8 mouse cellular contexts compared by ENCODE assay signal in the genomic region with DNA sequence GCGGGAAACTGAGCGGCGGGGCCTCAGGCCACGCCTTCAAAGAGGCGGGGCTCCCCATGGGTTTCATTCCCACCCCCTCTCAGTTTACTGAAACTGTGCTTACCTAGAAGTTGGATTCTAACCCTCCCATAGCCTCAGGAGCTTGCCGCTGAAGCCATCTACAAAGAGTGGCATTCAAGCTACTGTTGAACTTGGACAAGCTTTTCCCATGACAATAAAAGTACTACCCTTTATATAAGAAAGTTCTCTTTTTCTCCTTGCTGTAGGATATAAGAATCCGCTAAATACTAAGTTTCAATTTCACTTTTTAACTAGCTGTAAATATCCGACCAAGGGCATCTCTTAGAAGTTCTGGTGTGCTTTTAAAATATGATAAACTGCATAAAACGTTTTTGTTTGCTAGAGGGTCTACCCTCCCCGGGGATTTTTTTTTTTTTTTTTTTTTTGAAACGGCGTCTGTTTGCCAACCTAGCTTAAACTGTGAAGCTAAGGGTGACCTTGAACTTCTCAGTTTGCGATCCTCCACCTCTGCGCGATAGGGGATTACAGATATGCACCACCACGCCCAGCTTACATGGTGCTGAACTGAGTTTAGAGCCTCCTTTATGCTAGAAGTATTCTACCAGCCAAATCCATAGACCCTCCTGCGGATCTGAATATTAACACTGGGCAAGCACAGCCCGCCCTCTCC. TPM values are rescaled to one million over a fixed set of nuclear protein-coding genes. Genes with fewer than 3 reads are reported as not detected.
DNase-seq lines count a peak whose midpoint lies in the region; ATAC-seq and TF ChIP-seq lines count a peak whose summit lies in the region.

No protein-coding gene starts in this region.

- peaks cover 8% of the 10 kb centered on the region in 2 experiments; a peak in 2 of 4 replicates for H3K4me1 ChIP-seq in ES-E14 (ENCODE audit: control insufficient read depth in 2 of 2, insufficient read depth in 2 of 2, low read length in 2 of 2, poor library complexity in 1 of 2)
- H3K4me1 ChIP-seq in heart, embryonic 15.5 days (replicated peaks), result peaks cover 20% of the 10 kb centered on the region
- peaks cover 3% of the 10 kb centered on the region; the same call in 1 of the 2 replicates for H3K4me1 ChIP-seq in limb, embryonic 11.5 days (ENCODE audit: control insufficient read depth, insufficient read depth, low read length)

- H3K36me3 ChIP-seq in ES-E14 (ENCODE audit: control insufficient read depth, insufficient read depth, low read length, poor library complexity, severe bottlenecking), result peaks cover 3% of the 10 kb centered on the region; the same call in 1 of the 2 replicates
- H3K36me3 ChIP-seq in heart, embryonic 15.5 days, result no peaks in the 10 kb centered on the region
- H3K36me3 ChIP-seq in limb, embryonic 11.5 days (ENCODE audit: control insufficient read depth, insufficient read depth, low read length), result no peaks in the 10 kb centered on the region

- no peaks in the 10 kb centered on the region for H3K9me3 ChIP-seq in ES-E14 (ENCODE audit: control insufficient read depth, insufficient read depth, low read depth, low read length)
- H3K9me3 ChIP-seq in heart, embryonic 15.5 days (replicated peaks), result no peaks in the 10 kb centered on the region
- no peaks in the 10 kb centered on the region; the same call in 1 of the 2 replicates for H3K9me3 ChIP-seq in limb, embryonic 11.5 days (ENCODE audit: control insufficient read depth, low read length)

- H3K27ac ChIP-seq in ES-E14 (ENCODE audit: insufficient read depth, low read depth, low read length, poor library complexity, severe bottlenecking), result peak overlapping the region; percentile 45; the same call in 1 of the 2 replicates
- H3K27ac ChIP-seq in heart, embryonic 15.5 days, result peak overlapping the region; percentile 87
- H3K27ac ChIP-seq in limb, embryonic 11.5 days (replicated peaks; ENCODE audit: low read depth, low read length), result no peak overlapping the region

- no peaks in the 10 kb centered on the region for H3K27me3 ChIP-seq in heart, embryonic 15.5 days
- H3K27me3 ChIP-seq in limb, embryonic 11.5 days (ENCODE audit: control insufficient read depth, insufficient read depth, low read length), result no peaks in the 10 kb centered on the region

- 18% methylated on average over 18 of the region's 18 CpGs for WGBS in heart, embryonic 15.5 days
- 31% methylated on average over 18 of the region's 18 CpGs for WGBS in limb, embryonic 11.5 days

- peak overlapping the region in 1 of 2 experiments; percentile 34; a peak in 2 of 4 replicates for H3K4me3 ChIP-seq in ES-E14 (ENCODE audit: insufficient read depth in 1 of 2, low read depth in 1 of 2, low read length in 2 of 2, poor library complexity in 1 of 2, severe bottlenecking in 1 of 2)
- peak overlapping the region; percentile 88 for H3K4me3 ChIP-seq in heart, embryonic 15.5 days
- peak overlapping the region; percentile 63 for H3K4me3 ChIP-seq in limb, embryonic 11.5 days (ENCODE audit: low read depth, low read length)

- H3K4me2 ChIP-seq in heart, embryonic 15.5 days, result peak overlapping the region; percentile 69
- peak overlapping the region; percentile 11 for H3K4me2 ChIP-seq in limb, embryonic 11.5 days (ENCODE audit: low read depth, severe bottlenecking)

- DNase-seq in ES-E14 (ENCODE audit: low read depth, low spot score), result no peak
- DNase-seq in c-Kit-negative CD71-positive TER-119-positive erythroid progenitor cells, embryonic 14.5 days (ENCODE audit: low read depth, low spot score), result peak; percentile 50
- peak; percentile 25 for DNase-seq in limb, embryonic 11.5 days (ENCODE audit: low spot score)
- peak; percentile 53 for DNase-seq in naive thymus-derived CD4-positive, alpha-beta T cell, adult 2 months (ENCODE audit: low read depth)
- DNase-seq in urinary bladder, postnatal 4 days (ENCODE audit: low spot score in 2 of 2), result no peak
- DNase-seq in left cerebral cortex, adult 9 months (ENCODE audit: low spot score in 2 of 2), result no peak
- DNase-seq in urinary bladder, postnatal 25 days (ENCODE audit: low spot score), result no peak

- in situ Hi-C loops in ES-E14 (cut with MboI; ENCODE audit: low sequenced_read_pairs in 2 of 2, unreplicated experiment in 2 of 2), result no loop called here

- ATAC-seq in heart, embryonic 15.5 days (replicated peaks; ENCODE audit: insufficient number of reproducible peaks, insufficient read depth, low FRiP score, low read depth), result no peak
- ATAC-seq in limb, embryonic 11.5 days (ENCODE audit: insufficient number of reproducible peaks, low FRiP score, low TSS enrichment, low read depth), result no peak

- peak overlapping the region; percentile 35; the same call in 1 of the 2 replicates for H3K9ac ChIP-seq in ES-E14 (ENCODE audit: insufficient read depth, low read depth, low read length, poor library complexity, severe bottlenecking)
- H3K9ac ChIP-seq in heart, embryonic 15.5 days, result peak overlapping the region; percentile 46; the same call in 1 of the 2 replicates
- no peak overlapping the region for H3K9ac ChIP-seq in limb, embryonic 11.5 days (ENCODE audit: low read length)

TF ChIP-seq in ES-E14, 5 proteins besides CTCF, POLR2A, EP300 and RAD21:
- TF ChIP-seq ZNF384 (IDR thresholded peaks at IDR 0.05; ENCODE audit: low read depth, low read length), result peak; percentile 91
- no peak for TF ChIP-seq MAFK (IDR thresholded peaks at IDR 0.05; ENCODE audit: insufficient read depth, low read depth, low read length)

RNA-seq across cellular contexts. Expression of a gene that starts 0.4 kb away (rescaled TPM):
- total RNA-seq in ES-E14 (2012; rRNA removed), result 16.5 and 17.8 TPM in 2 replicates
- polyA plus RNA-seq in heart, embryonic 15.5 days (2015; fragmentation: Nextera tagmentation; extraction: Ambion mirVana), result 1.6 and 1.8 TPM in 2 replicates
- polyA plus RNA-seq in limb, embryonic 11.5 days (2014; fragmentation: Nextera tagmentation; extraction: Ambion mirVana), result 3.1 and 3.2 TPM in 2 replicates

Comparison
In these comparisons a context has a peak if more than half of its experiments do, and no peak if none do; other contexts are left out.
1. DNase-seq: peak in c-Kit-negative CD71-positive TER-119-positive erythroid progenitor cells, embryonic 14.5 days (single experiment), limb, embryonic 11.5 days (single experiment) and naive thymus-derived CD4-positive, alpha-beta T cell, adult 2 months (single experiment); none in ES-E14 (single experiment), urinary bladder, postnatal 4 days (0 of 2), left cerebral cortex, adult 9 months (0 of 2) and urinary bladder, postnatal 25 days (single experiment).